Mouse (Mus musculus): ENCODE results near the gene 2900011O08Rik. TPM values are rescaled to one million over a fixed set of nuclear protein-coding genes. Genes with fewer than 3 reads are reported as not detected.
"Not testable (repeated sequence)": the region's sequence is repeated elsewhere in the genome, so short reads cannot be mapped to it uniquely, and the experiment has no call there.

Gene 2900011O08Rik
- not detected for total RNA-seq (2021)

DNA sequence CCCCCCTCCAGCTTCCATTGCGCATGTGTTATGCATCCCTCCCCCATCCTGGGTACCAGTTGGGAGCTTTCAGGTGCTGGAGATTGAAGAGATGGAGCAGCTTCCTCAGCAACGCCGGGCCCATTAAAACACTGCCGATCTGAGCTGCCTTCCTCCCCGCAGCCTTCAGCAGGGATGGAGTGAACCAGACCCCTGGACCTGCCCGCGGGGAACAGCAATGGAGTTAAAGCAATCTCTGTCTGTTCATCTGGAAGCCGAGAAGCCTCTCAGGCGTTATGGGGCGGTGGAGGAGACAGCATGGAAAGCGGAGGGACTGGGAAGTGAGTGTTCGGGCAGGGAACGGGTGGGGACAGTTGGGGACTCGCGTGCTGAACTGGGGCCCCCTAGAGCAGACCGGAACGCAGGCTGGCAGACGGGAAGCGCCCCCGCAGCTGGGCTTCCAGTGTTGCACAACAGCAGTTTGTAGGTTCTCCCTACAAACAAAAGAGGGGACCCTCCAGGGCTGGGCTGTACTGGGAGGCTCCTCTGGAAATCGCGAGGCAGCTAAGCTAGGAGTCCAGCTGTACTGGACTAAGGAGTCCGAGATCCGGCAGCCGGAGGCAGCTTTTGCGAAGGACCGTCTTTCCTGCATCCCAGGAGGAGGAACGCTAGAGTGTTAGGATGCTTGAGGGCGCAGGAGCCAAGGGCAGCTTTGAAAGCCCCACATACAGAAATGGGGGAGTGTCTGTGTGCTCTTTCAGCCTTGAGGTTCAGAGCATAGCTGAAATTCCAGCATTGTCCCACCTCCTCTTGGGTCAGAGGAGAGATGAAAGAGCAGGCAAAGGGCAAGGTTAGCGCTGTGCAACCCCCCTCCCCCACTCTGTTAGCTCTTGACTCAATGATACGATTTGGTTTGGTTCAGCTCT, at the start of gene 2900011O08Rik, which contains the start of gene Ifitm7:
Gene 2900011O08Rik, plus strand, starts transcription at position 31 of the 905 bp plus-strand sequence.
Gene Ifitm7, minus strand, starts transcription at position 315 of the 905 bp plus-strand sequence.
- intact Hi-C loops (cut with DNase I): no loop called here
- no peak for DNase-seq (ENCODE audit: low spot score)

GRCm38 (mm10) chr16:13940139-13940846, 46.1 kb upstream of the 2900011O08Rik start:
- no peak for DNase-seq (ENCODE audit: low spot score)
- intact Hi-C loops (cut with DNase I): no loop called here

- intact Hi-C loops (cut with DNase I): no loop called here
- no peak for DNase-seq (ENCODE audit: low spot score)
These were observed 45.5 kb upstream of the 2900011O08Rik start for GRCm38 (mm10) chr16:13940847-13941395.

DNA sequence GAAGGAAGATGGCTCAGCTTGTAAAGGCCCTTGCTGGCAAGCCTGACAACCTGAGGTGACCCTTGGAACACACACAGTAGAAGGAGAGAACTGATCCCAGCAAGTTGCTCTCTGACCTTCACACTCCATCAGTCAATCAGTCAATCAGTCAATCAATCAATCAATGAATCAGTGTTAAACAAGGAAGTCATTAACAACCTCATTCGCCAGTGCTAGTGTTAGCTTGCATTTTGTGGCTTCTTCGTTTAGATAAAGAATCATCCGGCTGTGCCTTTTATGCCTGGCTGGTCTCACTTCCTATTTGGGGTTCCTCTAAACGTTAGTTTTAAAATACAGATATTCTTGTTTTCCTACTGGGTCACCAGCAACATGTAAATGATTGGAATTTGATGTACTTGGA, 42.2 kb upstream of the 2900011O08Rik start:
- intact Hi-C loops (cut with DNase I): no loop called here
- DNase-seq (ENCODE audit: low spot score): no peak

- no peak for DNase-seq (ENCODE audit: low spot score)
- intact Hi-C loops (cut with DNase I): no loop called here
These were observed 41.7 kb upstream of the 2900011O08Rik start for GRCm38 (mm10) chr16:13944752-13945151.

DNA sequence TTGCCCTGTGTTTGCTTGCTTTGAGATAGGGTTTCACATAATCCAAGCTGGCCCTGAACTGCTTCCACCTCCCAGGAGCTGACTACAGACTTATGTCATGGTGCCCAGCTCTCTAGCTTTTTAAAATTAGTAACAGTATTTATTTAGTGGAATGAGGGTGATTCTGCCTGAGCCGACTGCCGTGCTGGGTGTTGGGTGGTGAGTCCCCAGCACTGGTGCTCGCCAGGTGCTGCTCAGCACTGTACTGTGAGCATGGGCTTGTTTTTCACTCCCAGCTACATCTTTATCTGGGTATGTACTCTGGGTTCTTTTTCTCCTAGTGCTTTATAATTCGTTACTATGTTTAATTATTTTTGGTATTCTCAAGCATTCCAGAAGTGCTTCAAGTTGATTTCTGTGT, 41.3 kb upstream of the 2900011O08Rik start:
- intact Hi-C loops (cut with DNase I): no loop called here
- no peak for DNase-seq (ENCODE audit: low spot score)

DNA sequence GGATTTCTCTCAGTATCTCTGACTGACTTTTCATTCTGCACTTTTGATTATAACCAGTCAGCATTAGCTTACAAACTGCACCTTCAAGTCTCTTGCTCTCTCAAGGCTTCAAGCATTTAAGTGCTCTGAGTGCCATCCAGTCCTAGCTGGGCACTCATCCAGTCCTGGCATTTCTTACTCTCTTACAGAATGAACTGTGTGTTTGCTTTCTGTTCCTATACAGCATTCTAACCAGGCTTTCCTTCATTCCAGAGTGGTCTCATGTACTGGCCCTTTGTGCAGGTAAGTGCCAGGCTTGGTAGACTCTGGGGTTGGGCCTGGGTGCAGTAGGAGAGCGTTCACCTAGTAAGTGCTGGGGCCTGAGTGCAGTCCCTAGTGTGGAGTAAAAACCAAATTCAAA, 40.1 kb upstream of the 2900011O08Rik start:
- intact Hi-C loops (cut with DNase I): no loop called here

GRCm38 (mm10) chr16:13951245-13951644, 35.2 kb upstream of the 2900011O08Rik start:
- DNase-seq (ENCODE audit: low spot score): no peak
- intact Hi-C loops (cut with DNase I): no loop called here

More for the DNA sequence above, 40.1 kb upstream of the 2900011O08Rik start:
- no peak for DNase-seq (ENCODE audit: low spot score)

- intact Hi-C loops (cut with DNase I): no loop called here
- DNase-seq (ENCODE audit: low spot score): no peak
These were observed 24.4 kb upstream of the 2900011O08Rik start for GRCm38 (mm10) chr16:13962053-13962452.

DNA sequence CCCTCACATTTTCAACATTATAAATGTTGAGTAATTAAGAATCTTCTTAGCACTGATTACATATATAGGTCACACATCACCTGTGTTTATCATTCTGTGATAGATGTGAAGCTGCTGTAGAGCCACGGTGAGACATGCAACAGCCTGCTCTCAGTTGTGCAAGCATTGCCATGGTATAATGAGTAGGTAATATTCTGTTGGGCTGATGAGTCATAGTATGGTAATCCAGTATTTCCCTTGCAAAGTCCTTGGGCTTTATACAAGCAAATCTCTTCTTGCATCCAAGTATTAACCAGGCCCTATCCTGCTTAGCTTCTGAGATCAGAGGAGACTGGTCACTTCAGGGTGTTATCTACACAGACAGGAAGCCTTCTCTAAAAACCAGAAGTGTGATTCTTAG, 17.3 kb upstream of the 2900011O08Rik start:
- intact Hi-C loops (cut with DNase I): no loop called here

GRCm38 (mm10) chr16:13972051-13972450, 14.4 kb upstream of the 2900011O08Rik start:
- intact Hi-C loops (cut with DNase I): no loop called here
- DNase-seq (ENCODE audit: low spot score): no peak

More for the DNA sequence above, 17.3 kb upstream of the 2900011O08Rik start:
- no peak for DNase-seq (ENCODE audit: low spot score)

DNA sequence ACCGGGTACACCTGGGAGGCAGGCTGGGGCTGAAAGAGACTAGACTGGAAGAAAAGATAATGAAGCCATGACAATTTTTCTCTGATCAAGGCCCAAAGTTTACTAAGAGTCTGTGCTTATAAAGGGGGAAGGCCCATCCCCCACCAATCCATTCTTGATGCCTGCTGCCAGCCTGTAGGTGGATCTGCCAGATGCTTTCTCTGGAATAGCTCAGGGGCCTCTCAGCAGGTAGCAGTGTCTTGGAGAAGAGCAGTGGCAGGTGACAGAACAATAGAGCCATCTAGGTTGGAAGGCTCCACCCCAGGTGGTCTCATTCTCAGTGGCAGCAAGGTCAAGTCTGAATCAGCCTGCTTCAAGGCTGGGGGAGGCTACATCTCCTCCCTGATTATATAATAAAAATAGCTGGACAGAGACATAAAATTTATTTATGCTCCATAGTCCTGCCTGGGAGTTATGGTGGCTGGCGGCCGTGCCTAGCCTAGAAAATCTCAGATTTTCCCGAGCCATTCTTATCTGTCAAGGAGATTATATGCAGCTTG, 10.0 kb upstream of the 2900011O08Rik start:
- DNase-seq (ENCODE audit: low spot score); intact Hi-C loops (cut with DNase I): not testable (repeated sequence)

DNA sequence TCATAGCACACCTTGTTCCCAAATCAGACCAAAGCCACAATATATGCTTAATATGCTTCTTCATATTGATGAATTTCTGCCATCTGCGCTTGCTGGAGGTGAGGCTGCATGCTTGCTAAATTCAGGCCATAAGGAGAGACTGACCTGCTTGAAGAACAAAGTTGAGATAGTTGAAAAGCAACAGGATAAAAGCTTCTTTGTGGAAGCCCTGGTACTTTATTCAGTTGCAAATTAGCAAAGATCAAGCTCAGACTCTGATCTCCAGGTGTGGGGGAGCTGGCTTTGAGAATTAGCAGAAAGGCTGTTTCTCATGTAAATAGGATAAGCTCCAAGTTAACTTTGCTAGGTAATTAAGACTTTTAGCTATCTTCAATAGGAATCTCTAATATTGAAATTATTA, 9.4 kb upstream of the 2900011O08Rik start:
- intact Hi-C loops (cut with DNase I); DNase-seq (ENCODE audit: low spot score): not testable (repeated sequence)

DNA sequence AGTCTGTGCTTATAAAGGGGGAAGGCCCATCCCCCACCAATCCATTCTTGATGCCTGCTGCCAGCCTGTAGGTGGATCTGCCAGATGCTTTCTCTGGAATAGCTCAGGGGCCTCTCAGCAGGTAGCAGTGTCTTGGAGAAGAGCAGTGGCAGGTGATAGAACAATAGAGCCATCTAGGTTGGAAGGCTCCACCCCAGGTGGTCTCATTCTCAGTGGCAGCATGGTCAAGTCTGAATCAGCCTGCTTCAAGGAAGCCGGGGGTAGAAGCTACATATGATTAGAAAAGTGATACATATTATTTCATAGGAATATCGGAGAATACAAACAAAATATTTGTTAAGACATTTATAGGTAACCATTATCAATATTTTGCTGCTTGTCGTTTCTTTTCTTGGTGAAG, 4.7 kb upstream of the 2900011O08Rik start:
- intact Hi-C loops (cut with DNase I); DNase-seq (ENCODE audit: low spot score): not testable (repeated sequence)

- intact Hi-C loops (cut with DNase I): no loop called here
- no peak for DNase-seq (ENCODE audit: low spot score)
These were observed 3.2 kb upstream of the 2900011O08Rik start for GRCm38 (mm10) chr16:13983161-13983560.

- intact Hi-C loops (cut with DNase I): no loop called here
- DNase-seq (ENCODE audit: low spot score): no peak
These were observed 219 bp upstream of the 2900011O08Rik start for GRCm38 (mm10) chr16:13986197-13986573.

GRCm38 (mm10) chr16:13992518-13993248, 6.3 kb downstream of the 2900011O08Rik start:
- no peak for DNase-seq (ENCODE audit: low spot score)
- intact Hi-C loops (cut with DNase I): no loop called here

GRCm38 (mm10) chr16:13994076-13994475, 7.7 kb downstream of the 2900011O08Rik start:
- intact Hi-C loops (cut with DNase I): no loop called here
- DNase-seq (ENCODE audit: low spot score): no peak

DNA sequence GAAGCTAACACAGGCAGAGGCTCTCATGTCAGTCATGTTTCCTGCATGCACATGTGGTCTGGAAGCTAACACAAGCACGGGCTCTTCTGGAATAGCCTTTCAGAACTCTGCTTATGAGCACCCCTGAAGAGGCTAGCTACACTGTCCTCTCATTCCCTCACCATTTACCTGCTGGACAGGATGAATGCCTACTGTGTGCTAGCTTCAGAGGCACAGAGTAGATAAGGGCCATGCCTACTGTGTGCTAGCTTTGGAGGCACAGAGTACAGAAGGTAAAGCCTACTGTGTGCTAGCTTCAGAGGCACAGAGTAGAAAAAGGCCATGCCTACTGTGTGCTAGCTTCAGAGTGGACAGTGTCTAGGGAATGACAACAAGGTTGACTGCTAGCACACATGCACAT, 8.1 kb downstream of the 2900011O08Rik start:
- no peak for DNase-seq (ENCODE audit: low spot score)
- intact Hi-C loops (cut with DNase I): no loop called here
